Mouse (Mus musculus) lung, embryonic 14.5 days (tissue): ENCODE data around the gene Olfr617. TPM values are rescaled to one million over a fixed set of nuclear protein-coding genes. Genes with fewer than 3 reads are reported as not detected.

Experiments
- ATAC-seq: fragments of 200-750 bp; cut with Nextera tagmentation; 2 replicates; pipeline ENCODE4 v1.8.0; 2017; ENCODE audit warnings: mild to moderate bottlenecking, moderate TSS enrichment, moderate library complexity; ENCODE audit not compliant: insufficient read depth
- DNase-seq: peaks from one replicate; pipeline ENCODE4 v3.0.0-alpha.2; 2015
- H3K27ac ChIP-seq: fragments of 300-500 bp; sonication (generic); 2 replicates; pipeline ENCODE4 v1.5.1; 2014; ENCODE audit warnings: low read depth, mild to moderate bottlenecking, moderate library complexity
- H3K27me3 ChIP-seq: fragments of 300-500 bp; sonication (generic); 2 replicates; pipeline ENCODE4 v1.6.1; 2014; ENCODE audit warnings: low read length, control low read depth; ENCODE audit not compliant: insufficient read depth
- H3K36me3 ChIP-seq: fragments of 300-500 bp; sonication (generic); 2 replicates; pipeline ENCODE4 v1.6.1; 2014; ENCODE audit warnings: control low read depth; ENCODE audit not compliant: insufficient read depth
- H3K4me1 ChIP-seq: fragments of 300-500 bp; sonication (generic); 2 replicates; pipeline ENCODE4 v1.6.1; 2014; ENCODE audit warnings: antibody characterized with exemption, control low read depth; ENCODE audit not compliant: insufficient read depth
- H3K4me2 ChIP-seq: fragments of 300-500 bp; sonication (generic); 2 replicates; pipeline ENCODE4 v1.6.1; 2014; ENCODE audit warnings: mild to moderate bottlenecking
- H3K4me3 ChIP-seq: fragments of 300-500 bp; sonication (generic); 2 replicates; pipeline ENCODE4 v1.5.1; 2014; ENCODE audit warnings: low read depth, low read length
- H3K9ac ChIP-seq: fragments of 300-500 bp; sonication (generic); 2 replicates; pipeline ENCODE4 v1.6.1; 2014
- H3K9me3 ChIP-seq: fragments of 300-500 bp; sonication (generic); 2 replicates; pipeline ENCODE4 v1.6.1; 2016; ENCODE audit warnings: low read depth, low read length, control low read depth
- CTCF ChIP-seq: IDR thresholded peaks from 2 replicates; pipeline ENCODE4 v1.5.1; 2016; ENCODE audit warnings: antibody characterized with exemption, low read depth
- WGBS: fragments of 180-500 bp; shearing (Covaris S2); extraction: QIAGEN DNeasy Blood & Tissue Kit; methylation state at CpG from one replicate; pipeline ENCODE4 v1.1.7; 2014; 5-methylcytosine and 5-hydroxymethylcytosine counted together
- microRNA-seq: library from miRNA; unstranded; fragments of <30 nt; microRNA quantifications from one replicate; pipeline ENCODE4, GENCODE M21; 2016; ENCODE audit warnings: borderline number of aligned reads
- polyA plus RNA-seq: library from polyadenylated mRNA; unstranded; fragments of >200 nt; fragmentation: Nextera tagmentation; extraction: Ambion mirVana; gene quantifications from 2 replicates; pipeline ENCODE4 v1.2.1, GENCODE M21; 2014

Gene Olfr617
- polyA plus RNA-seq, 1 experiment from 2014 or later: not detected

DNA sequence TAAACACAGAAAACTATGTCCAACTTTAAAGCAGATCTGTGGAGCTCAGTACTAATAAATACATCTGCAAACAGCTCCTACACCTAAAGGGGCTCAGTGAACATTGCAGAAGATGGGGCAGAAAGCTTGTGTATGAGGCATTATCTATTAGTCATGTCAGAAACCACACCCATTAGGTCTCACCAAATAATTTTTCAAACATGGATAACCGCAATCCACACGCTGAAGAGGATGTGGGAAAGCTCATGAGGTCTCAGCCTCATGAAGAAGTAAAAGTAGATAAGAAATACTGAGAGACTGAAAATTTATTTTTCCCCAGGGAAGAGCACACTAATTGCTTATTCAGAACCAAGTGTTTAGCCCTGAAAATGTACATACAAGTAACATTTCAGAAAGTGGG, 34.6 kb downstream of the Olfr617 start:
- DNase-seq: no peak
- Histone ChIP-seq H3K9me3 (no peaks in the 10 kb centered on the region), H3K4me3 (no peak overlapping the region), H3K36me3 (no peaks in the 10 kb centered on the region), H3K4me1 (no peaks in the 10 kb centered on the region), H3K27me3 (no peaks in the 10 kb centered on the region), H3K27ac (no peak overlapping the region), H3K9ac (no peak overlapping the region), H3K4me2 (no peak overlapping the region)
- TF ChIP-seq CTCF: no peak
- ATAC-seq: no peak
- WGBS: 75% methylated on average over 2 of the region's 2 CpGs

DNA sequence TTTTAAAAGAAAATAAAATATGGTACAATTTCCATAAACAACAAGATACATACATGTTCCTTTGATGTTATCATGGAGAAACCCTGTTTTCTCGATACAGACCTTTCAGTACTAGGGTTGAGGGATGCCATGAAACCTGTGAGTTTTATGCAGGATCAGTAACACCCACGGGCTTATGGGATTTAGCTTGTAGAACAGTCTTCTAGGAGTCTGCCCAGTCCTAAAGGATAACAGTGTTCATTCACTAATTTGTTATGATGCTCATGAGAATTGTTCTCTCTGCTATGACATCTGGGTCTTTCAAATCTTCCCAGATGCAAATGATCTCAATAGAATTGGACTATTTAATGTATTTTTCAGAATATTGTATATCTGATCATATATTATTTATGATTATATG, 39.6 kb downstream of the Olfr617 start, which contains the start of gene Olfr620:
Gene Olfr620, minus strand, starts transcription at position 101 of the 400 bp plus-strand sequence.
- Histone ChIP-seq H3K9ac (no peak within 1 kb of the TSS), H3K4me2 (no peak within 1 kb of the TSS), H3K27ac (no peak within 1 kb of the TSS), H3K4me3 (no peak within 1 kb of the TSS), H3K27me3 (no peaks in the 10 kb centered on the region), H3K36me3 (no peaks in the 10 kb centered on the region), H3K9me3 (no peaks in the 10 kb centered on the region), H3K4me1 (no peaks in the 10 kb centered on the region)
- 73% methylated on average over 2 of the region's 2 CpGs for whole genome bisulfite sequencing
- ATAC-seq: no peak
- no peak for DNase-seq
- TF ChIP-seq CTCF: no peak

Small RNAs within 50 kb of the gene (microRNA-seq; reads per million reads assigned to microRNA genes)
- gene Gm26506: not detected

Other genes with a start within 250 kb of the Olfr617 start
- not detected in 2 replicates for gene Olfr598, start 249.5 kb upstream of the Olfr617 start, polyA plus RNA-seq
- not detected in 2 replicates for gene Olfr599, start 237.1 kb upstream of the Olfr617 start, polyA plus RNA-seq
- gene Olfr600, start 223.4 kb upstream of the Olfr617 start, polyA plus RNA-seq: not detected in 2 replicates
- gene Olfr601, start 210.4 kb upstream of the Olfr617 start, polyA plus RNA-seq: not detected in 2 replicates
- not detected in 2 replicates for gene Olfr603, start 186.9 kb upstream of the Olfr617 start, polyA plus RNA-seq
- gene Usp17lc, start 158.0 kb upstream of the Olfr617 start, polyA plus RNA-seq: not detected in 2 replicates
- not detected in 2 replicates for gene Olfr605, start 127.6 kb upstream of the Olfr617 start, polyA plus RNA-seq
- not detected in 2 replicates for gene Olfr606, start 124.0 kb upstream of the Olfr617 start, polyA plus RNA-seq
- not detected in 2 replicates for gene Olfr607, start 108.9 kb upstream of the Olfr617 start, polyA plus RNA-seq
- not detected in 2 replicates for gene Olfr608, start 103.2 kb upstream of the Olfr617 start, polyA plus RNA-seq
- gene Olfr609, start 75.0 kb upstream of the Olfr617 start, polyA plus RNA-seq: not detected in 2 replicates
- not detected in 2 replicates for gene Olfr610, start 60.9 kb upstream of the Olfr617 start, polyA plus RNA-seq
- gene Olfr611, start 52.2 kb upstream of the Olfr617 start, polyA plus RNA-seq: not detected in 2 replicates
- gene Olfr612, start 30.3 kb upstream of the Olfr617 start, polyA plus RNA-seq: not detected in 2 replicates
- gene Olfr613, start 25.0 kb upstream of the Olfr617 start, polyA plus RNA-seq: not detected in 2 replicates
- gene Olfr615, start 17.0 kb upstream of the Olfr617 start, polyA plus RNA-seq: not detected in 2 replicates
- gene Olfr616, start 3.9 kb upstream of the Olfr617 start, polyA plus RNA-seq: not detected in 2 replicates
- not detected in 2 replicates for gene Olfr618, start 17.0 kb downstream of the Olfr617 start, polyA plus RNA-seq
- not detected in 2 replicates for gene Olfr619, start 27.5 kb downstream of the Olfr617 start, polyA plus RNA-seq
- not detected in 2 replicates for gene Olfr620, start 39.5 kb downstream of the Olfr617 start, polyA plus RNA-seq
- not detected in 2 replicates for gene Olfr622, start 69.6 kb downstream of the Olfr617 start, polyA plus RNA-seq
- not detected in 2 replicates for gene Olfr623, start 90.6 kb downstream of the Olfr617 start, polyA plus RNA-seq
- gene Olfr624, start 98.1 kb downstream of the Olfr617 start, polyA plus RNA-seq: 0.03 TPM in 1 of 2 replicates, not detected in the other
- not detected in 2 replicates for gene Olfr625-ps1, start 109.7 kb downstream of the Olfr617 start, polyA plus RNA-seq
- gene Olfr243, start 141.6 kb downstream of the Olfr617 start, polyA plus RNA-seq: not detected in 2 replicates
- not detected in 2 replicates for gene Olfr628, start 157.3 kb downstream of the Olfr617 start, polyA plus RNA-seq
- gene Olfr629, start 171.9 kb downstream of the Olfr617 start, polyA plus RNA-seq: not detected in 2 replicates
- not detected in 2 replicates for gene Olfr630, start 184.3 kb downstream of the Olfr617 start, polyA plus RNA-seq
- not detected in 2 replicates for gene Olfr69, start 198.5 kb downstream of the Olfr617 start, polyA plus RNA-seq
- gene Olfr68, start 206.6 kb downstream of the Olfr617 start, polyA plus RNA-seq: not detected in 2 replicates
- not detected in 2 replicates for gene Olfr67, start 218.8 kb downstream of the Olfr617 start, polyA plus RNA-seq
- gene Hbb-bt, start 240.9 kb downstream of the Olfr617 start, polyA plus RNA-seq: 3,031 and 3,067 TPM in 2 replicates